Mouse (Mus musculus) CH12.LX (cell line): Measurements from ENCODE around the gene Kif26b. TPM values are rescaled to one million over a fixed set of nuclear protein-coding genes. Genes with fewer than 3 reads are reported as not detected.
A peak's percentile ranks its signal among the peaks of the same experiment; 100 is the strongest.

ENCODE experiments used
- DNase-seq: peaks from one replicate; pipeline ENCODE4 v3.0.0-alpha.2; 2013; ENCODE audit errors: extremely low read depth
- H3K27ac ChIP-seq: 2 replicates; pipeline ENCODE4 v1.5.1; 2012; ENCODE audit warnings: low read depth, mild to moderate bottlenecking, control low read depth, moderate library complexity; ENCODE audit not compliant: insufficient read depth
- H3K27me3 ChIP-seq: replicated peaks from 2 replicates; pipeline ENCODE3; 2012; ENCODE audit warnings: inconsistent platforms
- H3K36me3 ChIP-seq, 2 experiments: replicated peaks in 1 of 2; 2 replicates each; pipeline versions ENCODE3 to v1.6.1; 2012; ENCODE audit warnings: inconsistent platforms in 1 of 2, low read length in 1 of 2, mild to moderate bottlenecking in 1 of 2, mixed read lengths in 1 of 2, moderate library complexity in 1 of 2; ENCODE audit not compliant: control insufficient read depth in 1 of 2, insufficient read depth in 1 of 2
- H3K4me1 ChIP-seq, 2 experiments: 2 replicates each; pipeline ENCODE4 v1.6.1; 2012; ENCODE audit warnings: inconsistent platforms in 1 of 2, moderate library complexity in 1 of 2; ENCODE audit not compliant: insufficient read depth in 2 of 2, control insufficient read depth in 1 of 2
- H3K4me2 ChIP-seq: 2 replicates; pipeline ENCODE4 v1.6.1; 2012; ENCODE audit warnings: low read depth, mild to moderate bottlenecking, control low read depth; ENCODE audit not compliant: poor library complexity, insufficient read depth, severe bottlenecking
- H3K4me3 ChIP-seq, 3 experiments: fragments of 150-350 bp in 1 of 3; sonication (generic) in 1 of 3; replicated peaks in 1 of 3; 2 replicates each; pipeline versions ENCODE3 to v1.5.1; 2011 to 2012; ENCODE audit warnings: low read depth in 2 of 3, low read length in 2 of 3, mild to moderate bottlenecking in 2 of 3, moderate library complexity in 2 of 3, control low read depth in 1 of 3, improper control_type of control experiment in 1 of 3, inconsistent platforms in 1 of 3, mixed read lengths in 1 of 3; ENCODE audit not compliant: poor library complexity in 1 of 3
- H3K79me2 ChIP-seq: replicated peaks from 2 replicates; pipeline ENCODE4 v1.6.1; 2012; ENCODE audit warnings: mild to moderate bottlenecking, moderate library complexity; ENCODE audit not compliant: control insufficient read depth, poor library complexity, insufficient read depth, severe bottlenecking; ENCODE audit errors: extremely low read depth
- H3K9ac ChIP-seq: 2 replicates; pipeline ENCODE4 v1.6.1; 2012; ENCODE audit warnings: low read depth, mild to moderate bottlenecking, control low read depth, moderate library complexity; ENCODE audit not compliant: insufficient read depth
- H3K9me3 ChIP-seq: replicated peaks from 2 replicates; pipeline ENCODE3; 2012; ENCODE audit warnings: low read length, inconsistent platforms, mixed read lengths
- CHD1 ChIP-seq: IDR thresholded peaks from 2 replicates; pipeline ENCODE4 v1.6.1; 2012; ENCODE audit warnings: low read depth, low read length, improper control_type of control experiment, inconsistent platforms
- CHD2 ChIP-seq: IDR thresholded peaks from 2 replicates; pipeline ENCODE4 v1.6.1; 2011; ENCODE audit warnings: low read length, improper control_type of control experiment
- CTCF ChIP-seq, 2 experiments: IDR thresholded peaks in 1 of 2; conservative IDR thresholded peaks in 1 of 2; 2 replicates each; pipeline ENCODE4 v1.5.1; 2011 to 2012; ENCODE audit warnings: low read depth in 2 of 2, low read length in 2 of 2, improper control_type of control experiment in 1 of 2, inconsistent platforms in 1 of 2, mild to moderate bottlenecking in 1 of 2, moderate library complexity in 1 of 2
- E2F4 ChIP-seq: IDR thresholded peaks from 2 replicates; pipeline ENCODE4 v1.6.1; 2011; ENCODE audit warnings: low read depth, low read length, improper control_type of control experiment; ENCODE audit not compliant: insufficient replicate concordance
- ELF1 ChIP-seq: IDR thresholded peaks from 2 replicates; pipeline ENCODE4 v1.6.1; 2014; ENCODE audit warnings: low read depth, mild to moderate bottlenecking, inconsistent platforms, low read length, improper control_type of control experiment
- JUND ChIP-seq: conservative IDR thresholded peaks from 2 replicates; pipeline ENCODE4 v1.6.1; 2011; ENCODE audit warnings: low read depth, low read length, improper control_type of control experiment
- KAT2A ChIP-seq: IDR thresholded peaks from 2 replicates; pipeline ENCODE4 v1.6.1; 2012; ENCODE audit warnings: low read length, improper control_type of control experiment, inconsistent platforms; ENCODE audit not compliant: insufficient replicate concordance
- MYC ChIP-seq: IDR thresholded peaks from 2 replicates; pipeline ENCODE4 v1.6.1; 2011; ENCODE audit warnings: low read depth, mild to moderate bottlenecking, improper control_type of control experiment, low read length
- NRF1 ChIP-seq: IDR thresholded peaks from 2 replicates; pipeline ENCODE4 v1.6.1; 2014; ENCODE audit warnings: low read depth, mild to moderate bottlenecking, inconsistent platforms, low read length, improper control_type of control experiment, moderate library complexity
- PAX5 ChIP-seq: IDR thresholded peaks from 2 replicates; pipeline ENCODE4 v1.6.1; 2012; ENCODE audit warnings: low read length, inconsistent platforms, mixed read lengths
- POLR2A ChIP-seq: IDR thresholded peaks from 2 replicates; pipeline ENCODE4 v1.6.1; 2011; ENCODE audit warnings: low read depth, mild to moderate bottlenecking, improper control_type of control experiment, low read length
- SIN3A ChIP-seq: IDR thresholded peaks from 2 replicates; pipeline ENCODE4 v1.6.1; 2012; ENCODE audit warnings: low read length, improper control_type of control experiment, inconsistent platforms
- SMC3 ChIP-seq: IDR thresholded peaks from 2 replicates; pipeline ENCODE4 v1.6.1; 2011; ENCODE audit warnings: low read depth, low read length, improper control_type of control experiment
- TBP ChIP-seq: conservative IDR thresholded peaks from 2 replicates; pipeline ENCODE4 v1.6.1; 2011; ENCODE audit warnings: low read depth, low read length, improper control_type of control experiment
- ZC3H11A ChIP-seq: IDR thresholded peaks from 2 replicates; pipeline ENCODE4 v1.6.1; 2012; ENCODE audit warnings: low read depth, mild to moderate bottlenecking, inconsistent platforms, low read length, improper control_type of control experiment
- ZMIZ1 ChIP-seq: IDR thresholded peaks from 2 replicates; pipeline ENCODE4 v1.6.1; 2012; ENCODE audit warnings: low read depth, mild to moderate bottlenecking, inconsistent platforms, low read length, improper control_type of control experiment
- ZNF384 ChIP-seq: IDR thresholded peaks from 2 replicates; pipeline ENCODE4 v1.6.1; 2012; ENCODE audit warnings: low read depth, low read length, improper control_type of control experiment, inconsistent platforms
- dilution Hi-C: fragments of 300-500 bp; cut with MboI; formaldehyde crosslinking; loops from 2 replicates; pipeline ENCODE4 v1.14.3; 2020; ENCODE audit warnings: low sequenced_read_pairs; ENCODE audit not compliant: extremely low pct_unique_long_range_greater_than_20kb, extremely low pct_ligation_motif_present
- in situ Hi-C: fragments of 300-500 bp; cut with MboI; formaldehyde crosslinking; loops from 3 replicates; pipeline ENCODE4 v1.14.3; 2019; ENCODE audit warnings: low sequenced_read_pairs, low pct_ligation_motif_present, low pct_unique_long_range_greater_than_20kb, mixed read lengths
- polyA plus RNA-seq: library from polyadenylated mRNA; unstranded; fragments of >175 nt; gene quantifications from 2 replicates; pipeline ENCODE4 v1.2.1, GENCODE M21; 2012; ENCODE audit warnings: low read depth; ENCODE audit not compliant: insufficient read length
- total RNA-seq, 2 experiments: library from RNA; depleted of rRNA; stranded (reverse); fragments of 300-350 nt in 1 of 2; fragments of >200 nt in 1 of 2; gene quantifications; 2 replicates each; pipeline ENCODE4 v1.2.3; 2012 to 2014

Kif26b gene
- total and polyA plus RNA-seq, 3 experiments, result 0.09 TPM; not detected in 2

DNA sequence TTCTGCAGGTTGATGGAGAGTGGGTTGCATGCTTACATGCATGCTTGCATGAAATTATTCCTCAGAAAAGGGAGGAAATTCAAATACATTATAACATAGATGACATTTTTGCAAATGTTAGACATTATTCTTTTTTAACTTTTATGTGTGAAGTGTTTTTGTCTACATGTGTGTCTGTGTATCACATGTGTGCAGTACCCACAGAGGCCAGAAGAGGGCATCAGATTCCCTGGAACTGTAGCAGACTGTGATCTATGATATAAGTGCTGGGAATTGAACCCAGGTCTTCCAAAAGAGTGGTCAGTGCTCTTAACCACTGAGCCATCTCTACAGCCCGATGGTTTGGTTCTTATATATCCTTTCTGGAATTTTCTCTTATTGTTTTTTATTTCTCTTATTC, 31.1 kb downstream of the Kif26b start:
- Histone ChIP-seq H3K27ac (no peak overlapping the region), H3K4me2 (no peak overlapping the region), H3K36me3 (no peaks in the 10 kb centered on the region), H3K4me3 (no peak overlapping the region), H3K27me3 (no peaks in the 10 kb centered on the region), H3K9me3 (peaks cover 4% of the 10 kb centered on the region), H3K79me2 (no peaks in the 10 kb centered on the region), H3K4me1 (no peaks in the 10 kb centered on the region), H3K9ac (no peak overlapping the region)
- no peak for DNase-seq
- in situ Hi-C loops, result no loop called here
- TF ChIP-seq SIN3A (no peak), CTCF (conservative IDR thresholded peaks at IDR 0.05 in 1 of 2, IDR thresholded peaks at IDR 0.05 in 1 of 2; ENCODE audit: low read depth in 2 of 2, low read length in 2 of 2) (peak; percentile 12 to 18; a peak in 2 of 4 replicates)
- dilution Hi-C loops, result no loop called here

DNA sequence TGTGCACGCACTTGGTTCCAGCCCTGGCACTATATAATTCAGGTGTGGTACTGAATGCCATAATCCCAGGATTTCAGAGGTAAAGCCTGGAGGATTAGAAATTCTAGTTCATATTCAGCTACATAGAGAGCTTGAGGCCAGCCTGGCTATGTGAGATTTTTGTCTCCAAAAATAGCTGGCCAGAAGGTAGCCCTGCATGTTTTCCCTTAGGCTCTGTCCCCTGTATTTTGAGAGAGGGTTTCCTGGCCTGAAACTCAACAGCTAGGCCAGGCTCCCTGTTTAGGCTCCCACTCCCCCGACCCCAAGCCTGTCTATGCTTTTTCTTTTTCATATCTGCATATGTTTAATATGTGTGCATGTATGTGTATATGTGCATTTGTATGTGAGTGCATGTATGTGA, 34.9 kb downstream of the Kif26b start:
- TF ChIP-seq NRF1, result no peak
- Histone ChIP-seq H3K36me3 (no peaks in the 10 kb centered on the region), H3K9me3 (peaks cover 4% of the 10 kb centered on the region), H3K27ac (no peak overlapping the region), H3K27me3 (no peaks in the 10 kb centered on the region), H3K4me3 (no peak overlapping the region), H3K4me2 (no peak overlapping the region), H3K79me2 (no peaks in the 10 kb centered on the region), H3K4me1 (no peaks in the 10 kb centered on the region), H3K9ac (no peak overlapping the region)
- dilution Hi-C loops, result no loop called here
- no peak for DNase-seq
- in situ Hi-C loops, result no loop called here

DNA sequence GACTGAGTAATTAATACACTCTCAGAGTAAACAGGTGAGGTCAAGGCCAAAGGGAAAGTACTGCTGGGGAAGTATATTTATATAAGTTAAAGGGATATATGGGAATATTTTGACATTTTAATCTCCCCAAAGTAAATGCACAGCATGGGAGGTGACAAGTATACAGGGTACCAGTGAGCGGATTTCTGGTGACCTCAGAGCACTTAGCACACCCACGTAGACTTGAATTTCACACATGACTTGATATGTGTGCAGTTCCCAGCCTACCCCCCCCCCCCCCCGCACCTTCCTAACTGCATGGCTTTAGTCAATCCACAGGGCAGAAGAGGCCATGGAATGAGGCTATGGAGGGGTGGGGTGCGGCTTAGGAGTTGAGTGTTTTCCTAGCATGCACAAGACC, 35.9 kb downstream of the Kif26b start:
- no peak overlapping the region for H3K9ac ChIP-seq
- DNase-seq, result no peak
- TF ChIP-seq SMC3 (no peak), PAX5 (no peak), ZMIZ1 (no peak), KAT2A (no peak), ELF1 (no peak), E2F4 (no peak), TBP (no peak), POLR2A (no peak), ZNF384 (no peak), ZC3H11A (no peak), CHD2 (no peak), MYC (no peak), CHD1 (no peak), JUND (no peak)
- in situ Hi-C loops (no loop called here), dilution Hi-C loops (no loop called here)
- no peaks in the 10 kb centered on the region for H3K79me2 ChIP-seq
- H3K4me1 ChIP-seq, result no peaks in the 10 kb centered on the region
- peaks cover 3% of the 10 kb centered on the region for H3K9me3 ChIP-seq
- no peak overlapping the region for H3K27ac ChIP-seq
- H3K36me3 ChIP-seq, result no peaks in the 10 kb centered on the region
- H3K27me3 ChIP-seq, result no peaks in the 10 kb centered on the region
- H3K4me2 ChIP-seq, result no peak overlapping the region
- no peak overlapping the region for H3K4me3 ChIP-seq
